Mouse (Mus musculus) brain, embryonic 14.5 days (tissue): ENCODE measurements around the gene Rac2.

Source experiments
- CTCF ChIP-seq: fragments of 200-500 bp; IDR thresholded peaks from 2 replicates; pipeline ENCODE4 v1.5.1; 2012; ENCODE audit warnings: inconsistent platforms, mild to moderate bottlenecking, moderate library complexity, borderline replicate concordance; ENCODE audit not compliant: insufficient read depth, insufficient read length; ENCODE audit errors: extremely low read depth
- POLR2A ChIP-seq: fragments of 200-500 bp; IDR thresholded peaks from 2 replicates; pipeline ENCODE4 v1.6.1; 2012; ENCODE audit warnings: mild to moderate bottlenecking, inconsistent platforms, borderline replicate concordance; ENCODE audit not compliant: poor library complexity, insufficient read depth, insufficient read length, severe bottlenecking; ENCODE audit errors: extremely low read depth

DNA sequence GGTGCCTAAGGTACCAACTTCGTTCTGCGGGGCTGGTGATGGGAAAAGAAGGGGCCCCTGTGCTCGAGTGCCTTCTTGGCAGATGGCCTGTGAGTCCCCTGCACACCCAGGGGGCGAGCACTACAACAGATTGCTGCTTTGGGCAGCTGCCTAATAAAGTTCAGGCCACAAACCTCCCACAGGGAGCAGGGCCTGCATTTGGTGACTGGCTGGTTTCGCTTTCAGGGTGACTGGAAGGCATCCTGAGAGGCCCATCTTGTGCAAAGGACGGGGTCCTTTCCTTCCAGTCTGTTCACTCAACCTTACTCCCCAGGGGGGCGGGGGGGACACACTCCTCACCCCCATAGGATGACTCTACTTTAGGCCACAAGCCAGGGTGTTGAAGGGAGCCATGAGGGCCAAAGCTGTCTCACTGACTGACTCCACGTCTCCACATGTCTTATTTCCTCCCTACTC, 62.4 kb downstream of the Rac2 start:
- TF ChIP-seq CTCF (no peak), POLR2A (no peak)
